Mouse (Mus musculus) heart, postnatal 0 days (tissue): ENCODE measurements around the gene Gm26657.

ENCODE experiments used
- CTCF ChIP-seq: IDR thresholded peaks from 2 replicates; pipeline ENCODE4 v1.5.1; 2016; ENCODE audit warnings: antibody characterized with exemption, control low read depth, low read depth
- EP300 ChIP-seq: IDR thresholded peaks from 2 replicates; pipeline ENCODE4 v1.6.1; 2016; ENCODE audit warnings: antibody characterized with exemption, low read depth

GRCm38 (mm10) chr4:56696401-56696800 is 43.5 kb upstream of the Gm26657 start:
- no peak for TF ChIP-seq CTCF
- no peak for TF ChIP-seq EP300
